Mouse (Mus musculus) forebrain, postnatal 0 days (tissue): ENCODE measurements around the gene Snrpa. TPM values are rescaled to one million over a fixed set of nuclear protein-coding genes. Genes with fewer than 3 reads are reported as not detected.

ENCODE experiments used
- ATAC-seq: fragments of 200-750 bp; cut with Nextera tagmentation; 2 replicates; pipeline ENCODE4 v1.8.0; 2017; ENCODE audit warnings: mild to moderate bottlenecking, moderate library complexity
- DNase-seq: peaks from one replicate; pipeline ENCODE4 v3.0.0-alpha.2; 2015
- H3K27ac ChIP-seq: fragments of 300-500 bp; sonication (generic); 2 replicates; pipeline ENCODE4 v1.5.1; 2014; ENCODE audit warnings: low read depth, mild to moderate bottlenecking, antibody characterized with exemption, low read length, moderate library complexity, mixed read lengths
- H3K27me3 ChIP-seq: fragments of 300-500 bp; sonication (generic); 2 replicates; pipeline ENCODE4 v1.6.1; 2014; ENCODE audit warnings: mild to moderate bottlenecking, low read length, mixed read lengths; ENCODE audit not compliant: insufficient read depth
- H3K36me3 ChIP-seq: fragments of 300-500 bp; sonication (generic); 2 replicates; pipeline ENCODE4 v1.6.1; 2014; ENCODE audit warnings: mild to moderate bottlenecking, moderate library complexity; ENCODE audit not compliant: insufficient read depth
- H3K4me1 ChIP-seq: fragments of 300-500 bp; sonication (generic); 2 replicates; pipeline ENCODE4 v1.6.1; 2014; ENCODE audit warnings: antibody characterized with exemption; ENCODE audit not compliant: insufficient read depth
- H3K4me2 ChIP-seq: fragments of 300-500 bp; sonication (generic); 2 replicates; pipeline ENCODE4 v1.6.1; 2014; ENCODE audit warnings: low read depth, mild to moderate bottlenecking, moderate library complexity
- H3K4me3 ChIP-seq: fragments of 300-500 bp; sonication (generic); 2 replicates; pipeline ENCODE4 v1.5.1; 2014; ENCODE audit warnings: low read depth, low read length, mixed read lengths
- H3K9ac ChIP-seq: fragments of 300-500 bp; sonication (generic); 2 replicates; pipeline ENCODE4 v1.6.1; 2014; ENCODE audit warnings: mild to moderate bottlenecking
- H3K9me3 ChIP-seq: fragments of 300-500 bp; sonication (generic); 2 replicates; pipeline ENCODE4 v1.6.1; 2016; ENCODE audit warnings: low read length
- CTCF ChIP-seq: sonication (generic); IDR thresholded peaks from 2 replicates; pipeline ENCODE4 v1.5.1; 2016; ENCODE audit warnings: antibody characterized with exemption, control low read depth, low read depth
- WGBS: fragments of 180-500 bp; shearing (Covaris S2); extraction: QIAGEN DNeasy Blood & Tissue Kit; methylation state at CpG from one replicate; pipeline ENCODE4 v1.1.7; 2014; 5-methylcytosine and 5-hydroxymethylcytosine counted together
- microRNA counts: library from miRNA; unstranded; fragments of <30 nt; microRNA quantifications from one replicate; lab custom pipeline; 2015
- microRNA-seq, 2 experiments: library from miRNA; unstranded; fragments of <30 nt; microRNA quantifications; one replicate each; pipeline ENCODE4; 2016
- polyA plus RNA-seq: library from polyadenylated mRNA; unstranded; fragments of >200 nt; fragmentation: Nextera tagmentation; extraction: Ambion mirVana; gene quantifications from 2 replicates; pipeline ENCODE4 v1.2.1, GENCODE M21; 2015
- total RNA-seq: library from RNA; depleted of rRNA; stranded (reverse); fragments of >200 nt; gene quantifications from 2 replicates; pipeline ENCODE4 v1.2.3, GENCODE M21; 2014; rRNA removed

Gene Snrpa
- total and polyA plus RNA-seq, 2 experiments from 2014 or later: 146 to 169 TPM

GRCm38 (mm10) chr7:27153205-27153764 is 42.8 kb downstream of the Snrpa start, which contains the start of gene Cyp2t4:
Gene Cyp2t4 (plus strand): TSS chr7:27153714.
- H3K36me3 ChIP-seq: peaks cover 12% of the 10 kb centered on the region
- H3K4me2 ChIP-seq: no peak within 1 kb of the TSS
- ATAC-seq: no peak
- 62% methylated on average over 10 of the region's 10 CpGs for WGBS
- H3K27me3 ChIP-seq: no peaks in the 10 kb centered on the region
- H3K9me3 ChIP-seq: no peaks in the 10 kb centered on the region
- H3K27ac ChIP-seq: no peak within 1 kb of the TSS
- no peak for TF ChIP-seq CTCF
- no peaks in the 10 kb centered on the region for H3K4me1 ChIP-seq
- no peak within 1 kb of the TSS for H3K4me3 ChIP-seq
- no peak within 1 kb of the TSS for H3K9ac ChIP-seq
- DNase-seq: no peak

MicroRNA genes within 50 kb of the gene (microRNA counts, 519-probe panel; counts per million panel counts)
- microRNA mmu-miR-1191 (lab: Ali Mortazavi, UCI): not detected

Small RNAs within 50 kb of the gene (microRNA-seq; reads per million reads assigned to microRNA genes)
- gene Mir1191 (0.85 to 1.9 reads per million in 2 experiments), gene Mir3101 (0 to 0.12 reads per million in 2 experiments)

Other genes with a start within 250 kb of the Snrpa start
- not detected in 2 replicates for gene Cyp2a12, start 167.2 kb downstream of the Snrpa start, total RNA-seq
- not detected in 2 replicates for gene Cyp2a12, start 167.2 kb downstream of the Snrpa start, polyA plus RNA-seq
- gene Cyp2f2, start 76.4 kb downstream of the Snrpa start, total RNA-seq: 1.2 TPM in 1 of 2 replicates, not detected in the other
- 0.13 and 0.27 TPM in 2 replicates for gene Cyp2f2, start 76.4 kb downstream of the Snrpa start, polyA plus RNA-seq
- gene Cyp2t4, start 42.6 kb downstream of the Snrpa start, total RNA-seq: not detected in 2 replicates
- gene Cyp2t4, start 42.6 kb downstream of the Snrpa start, polyA plus RNA-seq: 0.13 and 0.34 TPM in 2 replicates
- 103 and 112 TPM in 2 replicates for gene Egln2, start 29.5 kb downstream of the Snrpa start, total RNA-seq
- gene Egln2, start 29.5 kb downstream of the Snrpa start, polyA plus RNA-seq: 85.6 and 88.3 TPM in 2 replicates
- gene Rab4b, start 17.4 kb downstream of the Snrpa start, total RNA-seq: 66.8 and 71.6 TPM in 2 replicates
- 125 and 138 TPM in 2 replicates for gene Rab4b, start 17.4 kb downstream of the Snrpa start, polyA plus RNA-seq
- gene Gm21983, start 15.2 kb downstream of the Snrpa start, total RNA-seq: not detected in 2 replicates
- gene Gm21983, start 15.2 kb downstream of the Snrpa start, polyA plus RNA-seq: not detected in 2 replicates
- gene Mia, start 15.1 kb downstream of the Snrpa start, total RNA-seq: 9.0 and 17.4 TPM in 2 replicates
- 22.5 and 32.8 TPM in 2 replicates for gene Mia, start 15.1 kb downstream of the Snrpa start, polyA plus RNA-seq
- gene BC024978, start 490 bp downstream of the Snrpa start, total RNA-seq: 5.7 and 5.8 TPM in 2 replicates
- 2.0 TPM in 2 replicates for gene BC024978, start 490 bp downstream of the Snrpa start, polyA plus RNA-seq
- 13.6 and 17.6 TPM in 2 replicates for gene Itpkc, start 32.4 kb upstream of the Snrpa start, total RNA-seq
- 4.0 and 4.4 TPM in 2 replicates for gene Itpkc, start 32.4 kb upstream of the Snrpa start, polyA plus RNA-seq
- gene Coq8b, start 36.8 kb upstream of the Snrpa start, total RNA-seq: 25.0 and 26.3 TPM in 2 replicates
- 16.5 and 19.1 TPM in 2 replicates for gene Coq8b, start 36.8 kb upstream of the Snrpa start, polyA plus RNA-seq
- 81.6 and 86.4 TPM in 2 replicates for gene Numbl, start 62.2 kb upstream of the Snrpa start, total RNA-seq
- 47.5 and 51.7 TPM in 2 replicates for gene Numbl, start 62.2 kb upstream of the Snrpa start, polyA plus RNA-seq
- gene Ltbp4, start 141.4 kb upstream of the Snrpa start, total RNA-seq: 13.4 and 26.7 TPM in 2 replicates
- gene Ltbp4, start 141.4 kb upstream of the Snrpa start, polyA plus RNA-seq: 8.3 and 11.7 TPM in 2 replicates
- gene Shkbp1, start 159.7 kb upstream of the Snrpa start, total RNA-seq: 30.2 and 35.6 TPM in 2 replicates
- gene Shkbp1, start 159.7 kb upstream of the Snrpa start, polyA plus RNA-seq: 31.8 and 33.1 TPM in 2 replicates
- not detected in 2 replicates for gene Gm20479, start 161.1 kb upstream of the Snrpa start, total RNA-seq
- not detected in 2 replicates for gene Gm20479, start 161.1 kb upstream of the Snrpa start, polyA plus RNA-seq